15 mouse cellular contexts compared by ENCODE assay signal in genomic region chr16:54648728-54649525, GRCm38 (mm10).
"Had no signal": no experiment of that assay in that cellular context is flagged by ENCODE, and none has a peak within 500 bp of the region (broad histone marks: within the 10 kb centered on the region; RNA-seq: fewer than 3 reads in every experiment).

No protein-coding gene starts in this region.

- H3K36me3 ChIP-seq: kidney, embryonic 15.5 days; limb, embryonic 10.5 days; liver, embryonic 15.5 days; midbrain, embryonic 13.5 days; stomach, embryonic 15.5 days had no signal

- ATAC-seq: lung, postnatal 0 days; midbrain, embryonic 13.5 days had no signal

- H3K27me3 ChIP-seq: kidney, embryonic 15.5 days; liver, embryonic 15.5 days; midbrain, embryonic 13.5 days; stomach, embryonic 15.5 days had no signal

- H3K9ac ChIP-seq: kidney, embryonic 15.5 days; liver, embryonic 15.5 days; midbrain, embryonic 13.5 days; stomach, embryonic 15.5 days had no signal

- H3K4me1 ChIP-seq: kidney, embryonic 15.5 days; limb, embryonic 10.5 days; liver, embryonic 15.5 days; midbrain, embryonic 13.5 days; stomach, embryonic 15.5 days had no signal

- H3K4me2 ChIP-seq: kidney, embryonic 15.5 days; liver, embryonic 11.5 days; liver, embryonic 15.5 days; midbrain, embryonic 13.5 days; stomach, embryonic 15.5 days had no signal

- H3K4me3 ChIP-seq: kidney, embryonic 15.5 days; left cerebral cortex, adult 2 months; limb, embryonic 10.5 days; liver, embryonic 15.5 days; midbrain, embryonic 13.5 days; stomach, embryonic 15.5 days had no signal

- H3K27ac ChIP-seq: kidney, embryonic 15.5 days; left cerebral cortex, adult 2 months; limb, embryonic 10.5 days; liver, embryonic 15.5 days; midbrain, embryonic 13.5 days; stomach, embryonic 15.5 days had no signal

- DNase-seq: kidney, adult 18-20 months; kidney, postnatal 25 days; lung, adult 2 months; lung, postnatal 36 days; right cerebral cortex, postnatal 14 days; thymus, adult 2 months; thymus, postnatal 25 days had no signal

- H3K9me3 ChIP-seq: kidney, embryonic 15.5 days; limb, embryonic 10.5 days; liver, embryonic 15.5 days; midbrain, embryonic 13.5 days; stomach, embryonic 15.5 days had no signal
